Mouse (Mus musculus) limb, embryonic 10.5 days (tissue): ENCODE measurements at regions not wholly inside any gene's neighbourhood (a gene's known extent, or its start where the extent isn't known, plus 50 kb on each side); places are given as distances from the start of the nearest gene placed in this dataset.
A peak's percentile ranks its signal among the peaks of the same experiment; 100 is the strongest.

Experiments
- DNase-seq: peaks from one replicate; pipeline ENCODE4 v3.0.0-alpha.2; 2017; ENCODE audit warnings: low spot score
- H3K27ac ChIP-seq: fragments of 300-500 bp; sonication (generic); 2 replicates; pipeline ENCODE4 v1.5.1; 2016; ENCODE audit warnings: mild to moderate bottlenecking
- H3K27me3 ChIP-seq: fragments of 300-500 bp; sonication (generic); 2 replicates; pipeline ENCODE4 v1.6.1; 2016; ENCODE audit warnings: low read depth, mild to moderate bottlenecking; ENCODE audit not compliant: poor library complexity, severe bottlenecking
- H3K36me3 ChIP-seq: fragments of 300-500 bp; sonication (generic); 2 replicates; pipeline ENCODE4 v1.6.1; 2016; ENCODE audit warnings: mild to moderate bottlenecking, moderate library complexity
- H3K4me1 ChIP-seq: fragments of 300-500 bp; sonication (generic); 2 replicates; pipeline ENCODE4 v1.6.1; 2016
- H3K4me3 ChIP-seq: fragments of 300-500 bp; sonication (generic); 2 replicates; pipeline ENCODE4 v1.5.1; 2016; ENCODE audit warnings: mild to moderate bottlenecking, moderate library complexity
- H3K9me3 ChIP-seq: fragments of 300-500 bp; sonication (generic); replicated peaks from 2 replicates; pipeline ENCODE4 v1.6.1; 2016; ENCODE audit warnings: mild to moderate bottlenecking
- WGBS: fragments of 180-500 bp; shearing (Covaris S2); methylation state at CpG from one replicate; pipeline ENCODE4 v1.1.7; 2016; 5-methylcytosine and 5-hydroxymethylcytosine counted together

DNA sequence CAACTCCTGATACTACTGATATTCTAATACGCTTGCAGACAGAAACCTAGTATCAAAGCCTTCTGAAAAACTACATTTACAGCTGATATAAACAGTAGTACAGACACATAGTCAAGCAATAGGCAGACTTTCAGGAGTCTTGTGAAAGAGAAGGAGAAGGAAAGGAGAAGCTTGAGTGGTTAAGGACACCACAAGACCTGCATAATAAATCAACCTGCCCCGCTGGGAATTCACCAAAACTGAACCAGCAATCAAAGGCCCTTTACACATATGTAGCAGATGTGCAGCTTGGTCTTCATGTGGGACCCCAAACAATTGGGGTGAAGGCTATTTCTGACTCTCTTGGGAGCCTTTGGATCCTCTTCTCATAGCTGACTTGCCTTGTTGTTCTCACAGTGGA lies 1345.5 kb upstream of the Zeb2 start:
- no peaks in the 10 kb centered on the region for H3K36me3 ChIP-seq
- no peak for DNase-seq
- no peak overlapping the region for H3K4me3 ChIP-seq
- H3K4me1 ChIP-seq, result 0 out of 2 replicates have a peak, but pooled peaks cover 6% of the 10 kb centered on the region
- WGBS, result 85% methylated on average over 2 of the region's 2 CpGs
- no peaks in the 10 kb centered on the region for H3K27me3 ChIP-seq
- H3K27ac ChIP-seq, result no peak overlapping the region
- no peaks in the 10 kb centered on the region for H3K9me3 ChIP-seq

DNA sequence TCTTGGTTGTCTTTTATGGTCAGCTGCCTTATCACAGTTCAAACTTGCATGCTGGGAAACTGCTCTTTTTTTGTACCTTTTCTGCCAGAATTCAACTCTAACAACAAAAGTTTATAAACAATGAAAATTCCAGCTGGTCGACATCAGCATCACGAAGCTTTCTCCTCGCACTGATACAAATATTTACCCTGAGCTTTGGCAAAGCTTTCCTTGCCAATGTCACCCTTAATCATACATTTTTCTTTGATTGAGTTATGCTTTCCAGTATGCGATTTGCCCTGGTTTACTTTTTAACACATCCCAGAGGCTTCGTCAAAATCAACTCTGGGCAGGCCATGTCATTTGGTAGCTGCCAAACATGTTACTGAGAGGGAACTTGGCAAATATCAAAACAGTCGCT lies 1333.5 kb upstream of the Zeb2 start:
- WGBS, result 92% methylated on average over 6 of the region's 6 CpGs
- H3K4me3 ChIP-seq, result no peak overlapping the region
- no peaks in the 10 kb centered on the region for H3K4me1 ChIP-seq
- no peak overlapping the region for H3K27ac ChIP-seq
- H3K36me3 ChIP-seq, result no peaks in the 10 kb centered on the region
- no peaks in the 10 kb centered on the region for H3K9me3 ChIP-seq
- DNase-seq, result no peak
- H3K27me3 ChIP-seq, result peaks cover 7% of the 10 kb centered on the region; the same call in 1 of the 2 replicates

GRCm38 (mm10) chr2:46445306-46445705 lies 1328.1 kb upstream of the Zeb2 start:
- Histone ChIP-seq H3K4me3 (no peak overlapping the region), H3K9me3 (no peaks in the 10 kb centered on the region), H3K4me1 (peaks cover 16% of the 10 kb centered on the region), H3K27me3 (peaks cover 8% of the 10 kb centered on the region; the same call in 1 of the 2 replicates), H3K27ac (no peak overlapping the region), H3K36me3 (no peaks in the 10 kb centered on the region)
- no peak for DNase-seq
- 56% methylated on average over 3 of the region's 3 CpGs for WGBS

- Histone ChIP-seq H3K9me3 (no peaks in the 10 kb centered on the region), H3K4me3 (no peak overlapping the region), H3K36me3 (no peaks in the 10 kb centered on the region), H3K4me1 (peaks cover 16% of the 10 kb centered on the region), H3K27me3 (peaks cover 8% of the 10 kb centered on the region; the same call in 1 of the 2 replicates), H3K27ac (no peak overlapping the region)
- 51% methylated on average over 5 of the region's 5 CpGs for WGBS
- DNase-seq, result peak; percentile 33
These were observed 1326.5 kb upstream of the Zeb2 start for GRCm38 (mm10) chr2:46443686-46444180.

DNA sequence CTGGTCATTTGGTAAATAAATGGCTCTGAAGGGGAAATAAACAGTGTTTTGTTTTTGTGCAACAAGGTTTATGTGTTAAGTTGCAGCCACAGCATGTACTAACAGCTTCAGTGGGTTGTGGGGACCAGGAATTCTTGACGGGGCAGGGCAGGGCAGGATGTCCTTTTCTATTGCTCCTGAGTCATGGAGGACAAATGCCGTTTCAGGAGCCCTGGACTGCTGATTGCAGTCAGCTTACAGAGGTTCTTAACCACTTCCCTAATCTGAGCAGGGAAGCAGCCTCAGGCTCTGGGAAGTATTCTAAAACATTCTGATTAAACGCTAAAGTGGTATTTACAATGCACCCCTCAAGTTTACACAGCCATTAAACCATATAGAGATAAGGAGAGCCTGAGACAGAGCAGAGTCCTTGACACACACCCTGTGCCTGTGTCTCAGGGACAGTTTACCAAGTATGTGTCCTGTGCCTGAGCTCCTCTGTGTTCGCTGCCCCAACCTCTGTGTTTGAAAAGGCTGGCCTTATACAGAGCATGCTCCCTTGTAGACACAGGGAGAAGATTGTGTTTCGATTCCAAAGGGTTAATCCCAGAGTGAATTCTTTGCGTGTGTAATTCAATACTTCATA lies 1326.0 kb upstream of the Zeb2 start:
- 51% methylated on average over 6 of the region's 6 CpGs for WGBS
- Histone ChIP-seq H3K4me3 (no peak overlapping the region), H3K4me1 (peaks cover 16% of the 10 kb centered on the region), H3K27me3 (peaks cover 8% of the 10 kb centered on the region; the same call in 1 of the 2 replicates), H3K27ac (peak overlapping the region; percentile 39; the same call in 1 of the 2 replicates), H3K9me3 (no peaks in the 10 kb centered on the region), H3K36me3 (no peaks in the 10 kb centered on the region)
- no peak for DNase-seq

DNA sequence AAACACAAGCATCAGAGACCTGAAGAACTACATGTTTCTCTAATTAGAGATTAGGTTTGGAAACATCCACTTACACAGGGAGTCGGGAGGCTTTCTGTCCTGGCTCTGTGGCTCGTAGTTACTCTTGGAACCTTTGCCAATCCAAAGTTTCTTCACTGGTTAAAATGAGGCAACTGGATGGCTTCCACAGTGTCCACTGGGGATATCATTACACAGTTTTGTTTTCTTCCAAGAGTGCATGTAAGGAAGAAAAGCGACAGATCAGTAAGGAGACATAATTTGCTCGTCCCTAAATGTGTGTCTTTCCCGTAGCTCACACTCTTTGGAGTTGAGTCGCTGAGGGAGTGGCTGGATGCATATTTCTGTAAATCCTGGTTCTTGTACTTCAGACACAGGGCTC lies 1325.4 kb upstream of the Zeb2 start:
- DNase-seq, result no peak
- no peak overlapping the region for H3K27ac ChIP-seq

GRCm38 (mm10) chr2:46441927-46442326 lies 1324.7 kb upstream of the Zeb2 start:
- H3K9me3 ChIP-seq, result no peaks in the 10 kb centered on the region
- H3K27me3 ChIP-seq, result peaks cover 8% of the 10 kb centered on the region; the same call in 1 of the 2 replicates
- 88% methylated on average over 8 of the region's 8 CpGs for WGBS
- no peak for DNase-seq
- no peaks in the 10 kb centered on the region for H3K36me3 ChIP-seq
- no peak overlapping the region for H3K4me3 ChIP-seq
- peaks cover 16% of the 10 kb centered on the region for H3K4me1 ChIP-seq
- no peak overlapping the region for H3K27ac ChIP-seq

More for the DNA sequence above, 1325.4 kb upstream of the Zeb2 start:
- Histone ChIP-seq H3K36me3 (no peaks in the 10 kb centered on the region), H3K4me3 (no peak overlapping the region), H3K4me1 (peaks cover 16% of the 10 kb centered on the region), H3K9me3 (no peaks in the 10 kb centered on the region), H3K27me3 (peaks cover 8% of the 10 kb centered on the region; the same call in 1 of the 2 replicates)
- WGBS, result 80% methylated on average over 6 of the region's 6 CpGs

GRCm38 (mm10) chr2:46441348-46441747 lies 1324.2 kb upstream of the Zeb2 start:
- 94% methylated on average over 5 of the region's 5 CpGs for WGBS

DNA sequence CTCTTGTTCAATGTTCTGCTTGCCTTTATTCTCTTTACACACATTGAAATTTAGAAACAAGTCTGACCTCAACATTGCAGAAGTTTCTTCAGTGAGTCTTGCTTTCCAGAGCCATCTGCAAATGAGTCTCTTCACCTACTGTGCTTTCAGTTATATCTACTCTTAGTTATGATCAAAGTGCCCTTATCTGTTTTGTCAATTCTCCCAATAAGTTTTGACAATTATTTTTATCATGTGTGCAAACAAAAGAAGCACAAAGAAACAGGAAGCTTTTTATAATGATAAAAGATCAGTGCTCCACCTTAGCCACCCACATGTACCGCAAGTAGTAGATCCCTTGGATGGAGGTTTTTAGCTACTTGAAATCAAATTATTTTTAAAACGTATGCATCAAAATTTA lies 1322.8 kb upstream of the Zeb2 start:
- Histone ChIP-seq H3K27me3 (no peaks in the 10 kb centered on the region), H3K36me3 (no peaks in the 10 kb centered on the region), H3K9me3 (no peaks in the 10 kb centered on the region), H3K4me3 (no peak overlapping the region), H3K27ac (no peak overlapping the region), H3K4me1 (peaks cover 16% of the 10 kb centered on the region)
- DNase-seq, result no peak
- 96% methylated on average over 2 of the region's 2 CpGs for WGBS

More at GRCm38 (mm10) chr2:46441348-46441747, 1324.2 kb upstream of the Zeb2 start:
- Histone ChIP-seq H3K4me1 (peaks cover 16% of the 10 kb centered on the region), H3K9me3 (no peaks in the 10 kb centered on the region), H3K36me3 (no peaks in the 10 kb centered on the region), H3K27ac (no peak overlapping the region), H3K4me3 (no peak overlapping the region), H3K27me3 (peaks cover 8% of the 10 kb centered on the region; the same call in 1 of the 2 replicates)
- no peak for DNase-seq

DNA sequence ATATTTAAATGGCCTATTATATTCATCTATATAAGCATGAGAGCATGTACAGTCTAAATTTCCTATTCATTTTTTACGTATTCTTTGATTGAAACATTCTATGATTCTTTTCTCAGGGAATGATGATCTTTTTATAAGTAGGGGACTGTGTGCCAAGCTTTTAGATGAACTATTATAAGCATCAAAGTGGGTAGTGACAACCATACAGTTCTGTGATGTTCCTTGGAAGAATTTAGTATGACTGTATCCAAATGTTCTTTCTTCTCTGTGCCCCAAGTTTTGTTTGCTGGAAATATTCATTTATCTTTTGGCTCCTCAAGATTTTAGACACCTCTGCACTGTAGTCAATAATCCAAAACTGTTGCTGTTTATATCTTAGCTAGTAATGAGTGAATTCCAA lies 1301.1 kb upstream of the Zeb2 start:
- Histone ChIP-seq H3K27me3 (no peaks in the 10 kb centered on the region), H3K9me3 (no peaks in the 10 kb centered on the region), H3K36me3 (no peaks in the 10 kb centered on the region), H3K4me1 (no peaks in the 10 kb centered on the region), H3K4me3 (no peak overlapping the region), H3K27ac (no peak overlapping the region)
- WGBS, result 98% methylated on average over 1 of the region's 1 CpGs
- no peak for DNase-seq

GRCm38 (mm10) chr2:46402373-46403114 lies 1285.3 kb upstream of the Zeb2 start:
- Histone ChIP-seq H3K4me1 (no peaks in the 10 kb centered on the region), H3K4me3 (no peak overlapping the region), H3K36me3 (no peaks in the 10 kb centered on the region), H3K9me3 (no peaks in the 10 kb centered on the region), H3K27ac (no peak overlapping the region), H3K27me3 (no peaks in the 10 kb centered on the region)
- DNase-seq, result no peak
- 88% methylated on average over 1 of the region's 1 CpGs for WGBS

GRCm38 (mm10) chr2:46394161-46394560 lies 1277.0 kb upstream of the Zeb2 start:
- no peak for DNase-seq
- no peaks in the 10 kb centered on the region for H3K9me3 ChIP-seq
- WGBS, result 74% methylated on average over 2 of the region's 2 CpGs
- H3K27me3 ChIP-seq, result no peaks in the 10 kb centered on the region
- no peaks in the 10 kb centered on the region for H3K36me3 ChIP-seq
- H3K4me1 ChIP-seq, result no peaks in the 10 kb centered on the region
- H3K4me3 ChIP-seq, result no peak overlapping the region
- H3K27ac ChIP-seq, result no peak overlapping the region

GRCm38 (mm10) chr2:46372847-46373461 lies 1255.8 kb upstream of the Zeb2 start:
- DNase-seq, result no peak
- no peaks in the 10 kb centered on the region for H3K4me1 ChIP-seq
- no peak overlapping the region for H3K4me3 ChIP-seq
- H3K36me3 ChIP-seq, result no peaks in the 10 kb centered on the region
- H3K27me3 ChIP-seq, result no peaks in the 10 kb centered on the region
- WGBS, result 89% methylated on average over 3 of the region's 3 CpGs
- no peak overlapping the region for H3K27ac ChIP-seq
- H3K9me3 ChIP-seq, result no peaks in the 10 kb centered on the region
